11 mouse cellular contexts compared by ENCODE assay signal in the genomic region with DNA sequence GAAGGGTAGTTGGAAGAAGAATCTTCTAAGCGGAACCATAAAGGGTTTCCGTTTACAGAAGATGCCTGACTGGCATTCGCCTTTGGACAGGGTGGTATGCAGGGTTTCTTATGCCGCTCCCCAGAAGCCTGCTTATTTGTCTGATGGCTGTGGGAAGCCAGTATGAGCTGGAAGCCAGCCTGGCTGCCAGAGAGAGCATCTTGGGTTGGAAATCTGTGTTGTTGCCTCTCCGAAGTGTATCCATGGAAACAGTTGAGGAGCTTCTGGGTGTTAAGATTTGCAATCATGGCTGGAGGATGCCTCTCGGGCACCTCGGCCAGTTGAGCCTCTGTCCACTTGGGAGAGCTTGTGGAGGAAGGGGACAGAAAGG.
DNase-seq lines count a peak whose midpoint lies in the region.
"Had no signal": no experiment of that assay in that cellular context is flagged by ENCODE, and none has a peak within 500 bp of the region (broad histone marks: within the 10 kb centered on the region; RNA-seq: fewer than 3 reads in every experiment).

No protein-coding gene starts in this region.

- DNase-seq in cerebellum, postnatal 25 days = peak; percentile 46 to 53
- DNase-seq in cerebellum, adult 9-11 months = no peak
- peak; percentile 33 for DNase-seq in Muller cell, postnatal 12 days (ENCODE audit: inconsistent ontology term)
- DNase-seq in layer of hippocampus, adult 11-12 months (ENCODE audit: low spot score) = peak; percentile 59
- no peak for DNase-seq in limb, embryonic 10.5 days (ENCODE audit: low spot score)
- no peak for DNase-seq in spleen, postnatal 4 days (ENCODE audit: low spot score in 2 of 2)
- DNase-seq in thymus, postnatal 0 days (ENCODE audit: low spot score) = no peak
- no peak for DNase-seq in kidney, adult 8-10 months
- DNase-seq: lung, adult 18-20 months had no signal

- peaks cover 41% of the 10 kb centered on the region for H3K27me3 ChIP-seq in limb, embryonic 10.5 days (ENCODE audit: low read depth, poor library complexity, severe bottlenecking)
- H3K27me3 ChIP-seq: heart, embryonic 13.5 days had no signal

- no peak overlapping the region for H3K4me3 ChIP-seq in limb, embryonic 10.5 days
- H3K4me3 ChIP-seq: heart, embryonic 13.5 days; myocyte had no signal

- no peaks in the 10 kb centered on the region for H3K9me3 ChIP-seq in limb, embryonic 10.5 days (replicated peaks)
- H3K9me3 ChIP-seq: heart, embryonic 13.5 days had no signal

- peaks cover 5% of the 10 kb centered on the region; the same call in 1 of the 2 replicates for H3K36me3 ChIP-seq in limb, embryonic 10.5 days

- 82% methylated on average over 7 of the region's 7 CpGs for WGBS in limb, embryonic 10.5 days

- peaks cover 59% of the 10 kb centered on the region for H3K4me1 ChIP-seq in limb, embryonic 10.5 days
- H3K4me1 ChIP-seq: heart, embryonic 13.5 days had no signal

- 0 out of 2 replicates have a peak overlapping the region, but pooled peaks have one; percentile 32 for H3K27ac ChIP-seq in limb, embryonic 10.5 days
- H3K27ac ChIP-seq: heart, embryonic 13.5 days had no signal

Comparison
In these comparisons a context has a peak if more than half of its experiments do, and no peak if none do; other contexts are left out.
1. DNase-seq: peak in cerebellum, postnatal 25 days (2 of 2), Muller cell, postnatal 12 days (single experiment) and layer of hippocampus, adult 11-12 months (single experiment); none in cerebellum, adult 9-11 months (single experiment), limb, embryonic 10.5 days (single experiment), spleen, postnatal 4 days (0 of 2), thymus, postnatal 0 days (single experiment) and kidney, adult 8-10 months (0 of 2).